Mouse (Mus musculus): ENCODE measurements around the gene Tmtc1. TPM values are rescaled to one million over a fixed set of nuclear protein-coding genes. Genes with fewer than 3 reads are reported as not detected.
A peak's percentile ranks its signal among the peaks of the same experiment; 100 is the strongest.

The Tmtc1 gene
- polyA plus RNA-seq, 1 experiment from 2014 or later, result 1.8 TPM

- no peaks in the 10 kb centered on the region for H3K36me3 ChIP-seq (ENCODE audit: control insufficient read depth, insufficient read depth, low read length)
- no peak overlapping the region for H3K4me3 ChIP-seq (ENCODE audit: low read length)
- peaks cover 22% of the 10 kb centered on the region for H3K4me1 ChIP-seq (replicated peaks; ENCODE audit: control insufficient read depth, insufficient read depth, low read length)
- H3K27me3 ChIP-seq (ENCODE audit: control insufficient read depth, insufficient read depth, low read depth, low read length), result no peaks in the 10 kb centered on the region
- no peaks in the 10 kb centered on the region for H3K9me3 ChIP-seq (ENCODE audit: control insufficient read depth, low read length)
- no peak overlapping the region for H3K4me2 ChIP-seq (ENCODE audit: low read depth, low read length)
- no peak for ATAC-seq (ENCODE audit: low read depth)
- H3K27ac ChIP-seq (ENCODE audit: low read length), result peak overlapping the region; percentile 91
- no peak overlapping the region for H3K9ac ChIP-seq (ENCODE audit: low read length)
- WGBS, result 56% methylated on average over 7 of the region's 7 CpGs
Measured at GRCm38 (mm10) chr6:148391286-148391685, 52.9 kb downstream of the Tmtc1 start.

DNA sequence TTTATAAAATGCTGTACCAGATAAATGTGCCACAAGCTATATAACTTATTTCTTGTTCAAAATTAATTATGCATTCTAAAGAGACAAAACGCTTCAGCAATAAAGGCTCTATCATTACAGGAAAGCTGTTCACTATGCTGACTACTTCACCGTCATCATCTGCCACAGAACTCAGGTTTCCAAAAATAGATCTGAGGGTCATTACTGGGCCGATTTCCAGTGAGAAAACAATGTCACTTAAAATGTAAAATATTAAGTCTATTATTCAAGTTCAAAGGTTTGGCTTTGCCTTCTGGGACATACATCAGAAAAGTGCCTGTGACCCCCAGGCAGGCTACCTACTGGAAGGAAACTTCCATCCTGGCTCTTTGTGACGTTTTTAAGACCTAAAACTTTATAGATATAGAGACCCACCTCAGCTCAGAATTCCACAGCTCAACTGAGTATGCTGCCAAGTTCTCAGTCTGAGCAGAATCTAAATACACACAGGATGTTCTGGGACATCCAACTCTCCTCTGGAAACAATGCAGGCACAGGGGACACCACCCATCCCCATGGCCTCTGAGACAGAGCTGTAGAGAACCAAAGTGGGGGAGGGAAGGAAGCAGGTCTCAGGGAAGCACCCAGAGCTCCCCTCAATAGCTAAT lies 53.4 kb downstream of the Tmtc1 start:
- Histone ChIP-seq H3K9me3 (ENCODE audit: control insufficient read depth, low read length) (no peaks in the 10 kb centered on the region), H3K27ac (ENCODE audit: low read length) (peak overlapping the region; percentile 91), H3K4me2 (ENCODE audit: low read depth, low read length) (peak overlapping the region; percentile 17; the same call in 1 of the 2 replicates), H3K36me3 (ENCODE audit: control insufficient read depth, insufficient read depth, low read length) (no peaks in the 10 kb centered on the region), H3K9ac (ENCODE audit: low read length) (no peak overlapping the region), H3K4me3 (ENCODE audit: low read length) (no peak overlapping the region), H3K4me1 (replicated peaks; ENCODE audit: control insufficient read depth, insufficient read depth, low read length) (peaks cover 27% of the 10 kb centered on the region), H3K27me3 (ENCODE audit: control insufficient read depth, insufficient read depth, low read depth, low read length) (no peaks in the 10 kb centered on the region)
- WGBS, result 14% methylated on average over 4 of the region's 4 CpGs
- ATAC-seq (ENCODE audit: low read depth), result peak; percentile 79

- peaks cover 32% of the 10 kb centered on the region for H3K4me1 ChIP-seq (replicated peaks; ENCODE audit: control insufficient read depth, insufficient read depth, low read length)
- H3K4me3 ChIP-seq (ENCODE audit: low read length), result no peak overlapping the region
- peak overlapping the region; percentile 26 for H3K27ac ChIP-seq (ENCODE audit: low read length)
- peak; percentile 51 for ATAC-seq (ENCODE audit: low read depth)
- H3K4me2 ChIP-seq (ENCODE audit: low read depth, low read length), result no peak overlapping the region
- H3K27me3 ChIP-seq (ENCODE audit: control insufficient read depth, insufficient read depth, low read depth, low read length), result no peaks in the 10 kb centered on the region
- no peak overlapping the region for H3K9ac ChIP-seq (ENCODE audit: low read length)
- H3K36me3 ChIP-seq (ENCODE audit: control insufficient read depth, insufficient read depth, low read length), result no peaks in the 10 kb centered on the region
- 32% methylated on average over 1 of the region's 1 CpGs for WGBS
- no peaks in the 10 kb centered on the region for H3K9me3 ChIP-seq (ENCODE audit: control insufficient read depth, low read length)
Measured at GRCm38 (mm10) chr6:148387990-148388389, 56.2 kb downstream of the Tmtc1 start.

GRCm38 (mm10) chr6:148384111-148384895 lies 59.9 kb downstream of the Tmtc1 start:
- Histone ChIP-seq H3K4me3 (ENCODE audit: low read length) (no peak overlapping the region), H3K4me1 (replicated peaks; ENCODE audit: control insufficient read depth, insufficient read depth, low read length) (peaks cover 13% of the 10 kb centered on the region), H3K36me3 (ENCODE audit: control insufficient read depth, insufficient read depth, low read length) (no peaks in the 10 kb centered on the region), H3K4me2 (ENCODE audit: low read depth, low read length) (no peak overlapping the region), H3K9me3 (ENCODE audit: control insufficient read depth, low read length) (no peaks in the 10 kb centered on the region), H3K9ac (ENCODE audit: low read length) (no peak overlapping the region), H3K27me3 (ENCODE audit: control insufficient read depth, insufficient read depth, low read depth, low read length) (no peaks in the 10 kb centered on the region), H3K27ac (ENCODE audit: low read length) (peak overlapping the region; percentile 1)
- ATAC-seq (ENCODE audit: low read depth), result peak; percentile 46; the same call in 1 of the 2 replicates
- 45% methylated on average over 6 of the region's 6 CpGs for WGBS

DNA sequence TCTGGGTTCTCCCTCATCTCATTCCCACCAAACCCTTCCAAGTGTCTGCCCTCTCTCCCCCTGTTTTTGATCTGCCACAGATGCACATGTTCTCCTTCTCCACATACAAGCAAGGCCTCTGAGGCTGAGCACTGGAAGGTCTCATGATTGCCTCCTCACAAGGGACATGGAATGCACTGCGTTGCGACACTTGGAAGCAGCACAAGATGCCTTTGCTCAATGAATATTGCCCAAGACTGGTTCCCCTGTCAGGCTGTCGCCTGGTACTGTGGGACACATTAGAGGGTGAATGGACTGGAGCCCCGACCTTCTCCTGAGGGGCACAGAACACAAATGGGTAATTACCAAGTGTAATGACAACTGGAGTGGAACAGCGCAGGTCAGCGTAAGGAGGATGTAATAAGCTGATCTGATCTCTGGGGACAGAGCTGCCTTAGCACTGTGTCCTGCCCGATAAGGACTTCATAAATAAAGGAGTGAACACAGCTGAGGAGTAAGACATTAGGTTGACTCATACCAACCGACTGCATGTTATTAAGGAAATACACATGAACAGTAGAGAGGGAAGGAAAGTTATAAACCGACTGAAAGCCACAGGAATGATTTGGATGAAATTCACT lies 62.9 kb downstream of the Tmtc1 start:
- Histone ChIP-seq H3K27me3 (ENCODE audit: control insufficient read depth, insufficient read depth, low read depth, low read length) (no peaks in the 10 kb centered on the region), H3K4me3 (ENCODE audit: low read length) (no peak overlapping the region), H3K4me1 (replicated peaks; ENCODE audit: control insufficient read depth, insufficient read depth, low read length) (peaks cover 10% of the 10 kb centered on the region), H3K9ac (ENCODE audit: low read length) (no peak overlapping the region), H3K9me3 (ENCODE audit: control insufficient read depth, low read length) (no peaks in the 10 kb centered on the region), H3K36me3 (ENCODE audit: control insufficient read depth, insufficient read depth, low read length) (no peaks in the 10 kb centered on the region), H3K4me2 (ENCODE audit: low read depth, low read length) (no peak overlapping the region), H3K27ac (ENCODE audit: low read length) (peak overlapping the region; percentile 10; the same call in 1 of the 2 replicates)
- peak; percentile 79 for ATAC-seq (ENCODE audit: low read depth)
- 77% methylated on average over 9 of the region's 9 CpGs for whole genome bisulfite sequencing

DNA sequence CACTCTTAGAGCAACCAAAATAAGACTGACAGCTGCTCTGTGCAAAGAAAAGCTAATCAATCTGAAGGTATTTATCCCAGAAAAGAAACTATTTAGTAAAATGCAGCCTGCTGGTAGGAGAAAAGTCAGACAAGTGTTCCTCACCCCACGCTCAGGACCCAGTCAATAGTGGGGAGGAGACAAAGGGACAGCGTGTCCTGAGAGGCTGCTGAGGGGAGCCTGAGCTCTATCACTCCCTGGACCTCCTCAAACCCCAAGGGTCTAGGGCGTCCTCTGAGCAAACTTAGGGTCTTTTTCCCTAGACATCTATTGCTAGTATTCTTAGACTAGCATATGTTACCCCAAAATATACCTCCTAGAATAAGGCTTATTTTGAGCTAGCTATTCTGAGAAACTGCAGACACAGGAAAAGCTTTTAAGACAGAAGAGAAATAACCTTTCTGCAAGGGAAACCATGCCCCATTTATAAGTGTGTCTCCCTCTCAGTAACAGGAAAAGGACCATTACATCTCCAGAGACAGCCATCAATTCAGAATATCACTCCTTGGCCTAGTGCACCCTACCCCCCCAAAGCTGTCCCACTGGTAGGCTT lies 68.5 kb downstream of the Tmtc1 start:
- 49% methylated on average over 3 of the region's 3 CpGs for WGBS
- H3K4me3 ChIP-seq (ENCODE audit: low read length), result no peak overlapping the region
- no peak for ATAC-seq (ENCODE audit: low read depth)
- no peaks in the 10 kb centered on the region for H3K36me3 ChIP-seq (ENCODE audit: control insufficient read depth, insufficient read depth, low read length)
- H3K9me3 ChIP-seq (ENCODE audit: control insufficient read depth, low read length), result no peaks in the 10 kb centered on the region
- no peak overlapping the region for H3K9ac ChIP-seq (ENCODE audit: low read length)
- no peak overlapping the region for H3K4me2 ChIP-seq (ENCODE audit: low read depth, low read length)
- no peaks in the 10 kb centered on the region for H3K4me1 ChIP-seq (replicated peaks; ENCODE audit: control insufficient read depth, insufficient read depth, low read length)
- no peaks in the 10 kb centered on the region for H3K27me3 ChIP-seq (ENCODE audit: control insufficient read depth, insufficient read depth, low read depth, low read length)
- H3K27ac ChIP-seq (ENCODE audit: low read length), result no peak overlapping the region

- no peak overlapping the region for H3K27ac ChIP-seq (ENCODE audit: low read length)
- 66% methylated on average over 3 of the region's 3 CpGs for WGBS
- no peaks in the 10 kb centered on the region for H3K4me1 ChIP-seq (replicated peaks; ENCODE audit: control insufficient read depth, insufficient read depth, low read length)
- no peak for ATAC-seq (ENCODE audit: low read depth)
- no peaks in the 10 kb centered on the region for H3K27me3 ChIP-seq (ENCODE audit: control insufficient read depth, insufficient read depth, low read depth, low read length)
- H3K4me3 ChIP-seq (ENCODE audit: low read length), result no peak overlapping the region
- H3K36me3 ChIP-seq (ENCODE audit: control insufficient read depth, insufficient read depth, low read length), result no peaks in the 10 kb centered on the region
- no peak overlapping the region for H3K4me2 ChIP-seq (ENCODE audit: low read depth, low read length)
- H3K9ac ChIP-seq (ENCODE audit: low read length), result no peak overlapping the region
- no peaks in the 10 kb centered on the region for H3K9me3 ChIP-seq (ENCODE audit: control insufficient read depth, low read length)
Measured at GRCm38 (mm10) chr6:148375015-148375414, 69.2 kb downstream of the Tmtc1 start.

- Histone ChIP-seq H3K4me1 (replicated peaks; ENCODE audit: control insufficient read depth, insufficient read depth, low read length) (no peaks in the 10 kb centered on the region), H3K4me3 (ENCODE audit: low read length) (no peak overlapping the region), H3K27ac (ENCODE audit: low read length) (no peak overlapping the region), H3K36me3 (ENCODE audit: control insufficient read depth, insufficient read depth, low read length) (no peaks in the 10 kb centered on the region), H3K4me2 (ENCODE audit: low read depth, low read length) (no peak overlapping the region), H3K27me3 (ENCODE audit: control insufficient read depth, insufficient read depth, low read depth, low read length) (no peaks in the 10 kb centered on the region), H3K9me3 (ENCODE audit: control insufficient read depth, low read length) (no peaks in the 10 kb centered on the region), H3K9ac (ENCODE audit: low read length) (no peak overlapping the region)
- ATAC-seq (ENCODE audit: low read depth), result no peak
- WGBS, result 64% methylated on average over 2 of the region's 2 CpGs
Measured at GRCm38 (mm10) chr6:148373444-148373843, 70.7 kb downstream of the Tmtc1 start.

DNA sequence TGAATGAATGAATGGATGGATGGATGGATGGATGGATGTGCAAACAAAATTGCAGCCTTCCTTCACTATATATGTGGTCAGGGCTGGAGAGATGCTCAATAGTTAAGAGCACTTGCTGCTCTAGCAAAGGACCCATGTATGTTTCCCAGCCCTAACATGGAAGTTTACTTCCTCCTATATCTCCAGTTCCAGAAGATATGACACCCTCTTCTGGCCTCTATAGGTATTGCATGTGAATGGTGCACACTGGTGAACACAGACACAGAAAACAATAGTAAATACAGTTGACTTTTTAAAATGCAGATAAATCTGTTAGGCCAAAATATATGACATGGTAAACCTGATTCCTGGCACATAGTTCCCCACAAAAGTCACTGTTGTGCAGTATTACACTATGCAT lies 73.0 kb downstream of the Tmtc1 start:
- Histone ChIP-seq H3K4me3 (ENCODE audit: low read length) (no peak overlapping the region), H3K36me3 (ENCODE audit: control insufficient read depth, insufficient read depth, low read length) (no peaks in the 10 kb centered on the region), H3K9me3 (ENCODE audit: control insufficient read depth, low read length) (no peaks in the 10 kb centered on the region), H3K9ac (ENCODE audit: low read length) (no peak overlapping the region), H3K27me3 (ENCODE audit: control insufficient read depth, insufficient read depth, low read depth, low read length) (no peaks in the 10 kb centered on the region), H3K4me2 (ENCODE audit: low read depth, low read length) (no peak overlapping the region), H3K4me1 (replicated peaks; ENCODE audit: control insufficient read depth, insufficient read depth, low read length) (no peaks in the 10 kb centered on the region), H3K27ac (ENCODE audit: low read length) (no peak overlapping the region)
- ATAC-seq (ENCODE audit: low read depth), result no peak

Data from lung, embryonic 16.5 days (tissue).